Mouse (Mus musculus): ENCODE measurements at regions not wholly inside any gene's neighbourhood (a gene's known extent, or its start where the extent isn't known, plus 50 kb on each side); places are given as distances from the start of the nearest gene placed in this dataset.

- TF ChIP-seq CTCF (IDR thresholded peaks at IDR 0.05; ENCODE audit: extremely low read depth, insufficient read depth, low read length) (no peak), POLR2A (IDR thresholded peaks at IDR 0.05; ENCODE audit: extremely low read depth, insufficient read depth, low read length) (no peak)
These were observed 67.3 kb downstream of the Ptgs2 start for GRCm38 (mm10) chr1:150167172-150167571.

All from cortical plate, adult 2 months (tissue).